Mouse (Mus musculus) bone marrow, adult 2 months (tissue): ENCODE data around the gene Homer2.

Experiments used
- CTCF ChIP-seq: fragments of 200-500 bp; IDR thresholded peaks from 2 replicates; pipeline ENCODE4 v1.5.1; 2011; ENCODE audit warnings: low read length, control low read depth; ENCODE audit not compliant: control insufficient read depth, insufficient read depth
- POLR2A ChIP-seq: fragments of 200-500 bp; IDR thresholded peaks from 2 replicates; pipeline ENCODE4 v1.6.1; 2011; ENCODE audit warnings: low read depth, mild to moderate bottlenecking, control low read depth, low read length, borderline replicate concordance; ENCODE audit not compliant: control insufficient read depth

DNA sequence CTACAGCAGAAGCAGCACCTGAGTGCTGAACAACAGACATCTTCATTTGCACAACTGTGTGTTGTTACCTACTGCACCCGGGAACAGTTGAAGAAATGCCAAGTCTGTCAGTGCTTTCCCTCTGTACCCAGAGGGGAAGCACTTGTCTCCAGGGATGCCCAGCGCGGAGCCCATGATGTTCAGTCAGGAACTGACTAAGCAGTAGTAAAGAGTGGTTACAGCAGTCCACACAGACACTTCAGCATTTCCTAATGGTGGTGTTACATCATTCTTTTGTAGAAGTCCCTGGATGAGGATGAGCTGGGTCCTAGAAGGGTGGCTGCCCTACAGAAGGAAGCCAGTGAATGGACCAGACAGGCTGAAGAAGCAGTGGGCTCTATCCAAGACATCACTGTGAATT, 129.5 kb downstream of the Homer2 start:
- no peak for TF ChIP-seq CTCF
- no peak for TF ChIP-seq POLR2A
